15 mouse cellular contexts compared by ENCODE assay signal in the genomic region with DNA sequence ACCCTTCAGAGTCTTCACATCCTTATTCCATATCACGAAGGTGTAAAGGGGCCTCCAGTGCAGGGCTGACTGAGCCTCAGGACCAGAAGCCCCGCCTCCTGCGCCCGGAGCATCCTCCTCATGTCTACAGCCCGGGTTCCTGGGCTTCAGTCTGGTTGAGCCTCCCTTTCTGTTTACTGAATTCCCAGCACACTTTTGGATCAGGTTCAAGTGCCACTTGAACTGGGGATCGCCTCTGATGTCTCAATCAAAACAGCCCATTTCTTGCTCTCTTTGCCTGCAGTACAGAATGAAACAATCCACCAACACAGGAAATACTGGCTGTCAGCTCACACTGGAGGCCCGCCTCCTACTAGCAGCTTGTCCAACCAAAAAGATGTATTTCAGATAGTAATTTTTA. TPM values are rescaled to one million over a fixed set of nuclear protein-coding genes. Genes with fewer than 3 reads are reported as not detected.
DNase-seq lines count a peak whose midpoint lies in the region; ATAC-seq and TF ChIP-seq lines count a peak whose summit lies in the region.
"Had no signal": no experiment of that assay in that cellular context is flagged by ENCODE, and none has a peak within 500 bp of the region (broad histone marks: within the 10 kb centered on the region; RNA-seq: fewer than 3 reads in every experiment).

No protein-coding gene starts in this region.

- no peak overlapping the region for H3K4me3 ChIP-seq in hindbrain, embryonic 13.5 days
- no peak overlapping the region for H3K4me3 ChIP-seq in hindbrain, embryonic 10.5 days
- H3K4me3 ChIP-seq in midbrain, embryonic 14.5 days (replicated peaks; ENCODE audit: low read depth, low read length) = no peak overlapping the region
- no peak overlapping the region for H3K4me3 ChIP-seq in midbrain, embryonic 15.5 days
- no peak overlapping the region for H3K4me3 ChIP-seq in forebrain, postnatal 0 days (ENCODE audit: low read depth, low read length)
- H3K4me3 ChIP-seq: embryonic facial prominence, embryonic 10.5 days; heart, embryonic 10.5 days had no signal

- DNase-seq in hindbrain, embryonic 10.5 days (ENCODE audit: low spot score) = no peak
- peak; percentile 60 for DNase-seq in midbrain, embryonic 14.5 days
- DNase-seq in forebrain, postnatal 0 days = peak; percentile 54
- DNase-seq in lung, postnatal 25 days (ENCODE audit: low spot score) = peak; percentile 82
- DNase-seq in retina, embryonic 14.5 days (ENCODE audit: low spot score) = no peak
- DNase-seq in adrenal gland, postnatal 10 days = no peak
- DNase-seq: cerebellum, adult 11-12 months; gastrocnemius, postnatal 10 days; kidney, adult 18-20 months; liver had no signal

- ATAC-seq in hindbrain, embryonic 13.5 days (ENCODE audit: low FRiP score) = no peak
- no peak for ATAC-seq in midbrain, embryonic 14.5 days (ENCODE audit: low FRiP score, low TSS enrichment)
- ATAC-seq in midbrain, embryonic 15.5 days (replicated peaks) = no peak; the same call in 1 of the 2 replicates
- ATAC-seq in forebrain, postnatal 0 days = peak; percentile 54

- H3K4me2 ChIP-seq in hindbrain, embryonic 13.5 days = no peak overlapping the region
- no peak overlapping the region for H3K4me2 ChIP-seq in midbrain, embryonic 14.5 days (ENCODE audit: low read length)
- H3K4me2 ChIP-seq in midbrain, embryonic 15.5 days = no peak overlapping the region
- peak overlapping the region; percentile 11 for H3K4me2 ChIP-seq in forebrain, postnatal 0 days (ENCODE audit: low read depth)

- no peaks in the 10 kb centered on the region for H3K9me3 ChIP-seq in hindbrain, embryonic 13.5 days
- H3K9me3 ChIP-seq in hindbrain, embryonic 10.5 days = no peaks in the 10 kb centered on the region
- H3K9me3 ChIP-seq in midbrain, embryonic 14.5 days (ENCODE audit: control insufficient read depth, low read length) = no peaks in the 10 kb centered on the region
- H3K9me3 ChIP-seq in midbrain, embryonic 15.5 days = no peaks in the 10 kb centered on the region
- no peaks in the 10 kb centered on the region for H3K9me3 ChIP-seq in forebrain, postnatal 0 days (ENCODE audit: low read length)
- H3K9me3 ChIP-seq: embryonic facial prominence, embryonic 10.5 days; heart, embryonic 10.5 days had no signal

- H3K4me1 ChIP-seq in hindbrain, embryonic 13.5 days (replicated peaks) = peaks cover 36% of the 10 kb centered on the region
- H3K4me1 ChIP-seq in hindbrain, embryonic 10.5 days (replicated peaks) = peaks cover 45% of the 10 kb centered on the region
- peaks cover 11% of the 10 kb centered on the region for H3K4me1 ChIP-seq in midbrain, embryonic 14.5 days (ENCODE audit: control insufficient read depth, insufficient read depth, low read length)
- H3K4me1 ChIP-seq in midbrain, embryonic 15.5 days = peaks cover 13% of the 10 kb centered on the region
- H3K4me1 ChIP-seq in forebrain, postnatal 0 days (ENCODE audit: insufficient read depth) = no peaks in the 10 kb centered on the region

- H3K27ac ChIP-seq in hindbrain, embryonic 13.5 days = 0 out of 2 replicates have a peak overlapping the region, but pooled peaks have one; percentile 35
- no peak overlapping the region for H3K27ac ChIP-seq in hindbrain, embryonic 10.5 days
- 0 out of 2 replicates have a peak overlapping the region, but pooled peaks have one; percentile 13 for H3K27ac ChIP-seq in midbrain, embryonic 14.5 days (replicated peaks; ENCODE audit: low read depth, low read length)
- no peak overlapping the region for H3K27ac ChIP-seq in midbrain, embryonic 15.5 days
- H3K27ac ChIP-seq in forebrain, postnatal 0 days (ENCODE audit: low read depth, low read length) = peak overlapping the region; percentile 60
- H3K27ac ChIP-seq: embryonic facial prominence, embryonic 10.5 days; heart, embryonic 10.5 days had no signal

- 69% methylated on average over 7 of the region's 7 CpGs for WGBS in hindbrain, embryonic 13.5 days
- WGBS in hindbrain, embryonic 10.5 days = 78% methylated on average over 7 of the region's 7 CpGs
- WGBS in midbrain, embryonic 14.5 days = 63% methylated on average over 7 of the region's 7 CpGs
- WGBS in midbrain, embryonic 15.5 days = 56% methylated on average over 7 of the region's 7 CpGs
- WGBS in forebrain, postnatal 0 days = 47% methylated on average over 7 of the region's 7 CpGs

- no peaks in the 10 kb centered on the region for H3K27me3 ChIP-seq in hindbrain, embryonic 13.5 days
- H3K27me3 ChIP-seq in hindbrain, embryonic 10.5 days (ENCODE audit: insufficient read depth, poor library complexity, severe bottlenecking) = no peaks in the 10 kb centered on the region
- H3K27me3 ChIP-seq in midbrain, embryonic 14.5 days (ENCODE audit: control insufficient read depth, insufficient read depth, low read length) = no peaks in the 10 kb centered on the region
- no peaks in the 10 kb centered on the region for H3K27me3 ChIP-seq in midbrain, embryonic 15.5 days (replicated peaks)
- H3K27me3 ChIP-seq in forebrain, postnatal 0 days (ENCODE audit: insufficient read depth, low read length) = no peaks in the 10 kb centered on the region

- TF ChIP-seq CTCF in forebrain, postnatal 0 days (IDR thresholded peaks at IDR 0.05; ENCODE audit: low read depth) = no peak

- no peak overlapping the region for H3K9ac ChIP-seq in hindbrain, embryonic 13.5 days
- H3K9ac ChIP-seq in midbrain, embryonic 14.5 days (replicated peaks; ENCODE audit: low read length) = no peak overlapping the region
- no peak overlapping the region for H3K9ac ChIP-seq in midbrain, embryonic 15.5 days
- H3K9ac ChIP-seq in forebrain, postnatal 0 days = peak overlapping the region; percentile 37; the same call in 1 of the 2 replicates

- H3K36me3 ChIP-seq in hindbrain, embryonic 13.5 days = peaks cover 6% of the 10 kb centered on the region; the same call in 1 of the 2 replicates
- H3K36me3 ChIP-seq in hindbrain, embryonic 10.5 days = peaks cover 5% of the 10 kb centered on the region; the same call in 1 of the 2 replicates
- H3K36me3 ChIP-seq in midbrain, embryonic 14.5 days (ENCODE audit: control insufficient read depth, insufficient read depth, low read length) = no peaks in the 10 kb centered on the region
- H3K36me3 ChIP-seq in midbrain, embryonic 15.5 days (replicated peaks) = no peaks in the 10 kb centered on the region
- H3K36me3 ChIP-seq in forebrain, postnatal 0 days (ENCODE audit: insufficient read depth) = no peaks in the 10 kb centered on the region
- H3K36me3 ChIP-seq: embryonic facial prominence, embryonic 10.5 days; heart, embryonic 10.5 days had no signal

RNA-seq across cellular contexts. Expression of a gene that starts 32.7 kb away (rescaled TPM):
- polyA plus RNA-seq in hindbrain, embryonic 13.5 days (2015; fragmentation: Nextera tagmentation; extraction: Ambion mirVana) = 34.3 and 39.0 TPM in 2 replicates
- 17.5 and 30.7 TPM in 2 replicates for polyA plus RNA-seq in hindbrain, embryonic 10.5 days (2016; fragmentation: Nextera tagmentation; extraction: Ambion mirVana)
- polyA plus RNA-seq in midbrain, embryonic 14.5 days (2014; fragmentation: Nextera tagmentation; extraction: Ambion mirVana) = 33.2 and 34.5 TPM in 2 replicates
- polyA plus RNA-seq in midbrain, embryonic 15.5 days (2015; fragmentation: Nextera tagmentation; extraction: Ambion mirVana) = 34.7 and 35.1 TPM in 2 replicates
- total RNA-seq in forebrain, postnatal 0 days (2014; rRNA removed) = 43.3 and 53.2 TPM in 2 replicates
- 24.7 and 31.6 TPM in 2 replicates for polyA plus RNA-seq in forebrain, postnatal 0 days (2015; fragmentation: Nextera tagmentation; extraction: Ambion mirVana)
- total RNA-seq in adrenal gland, postnatal 10 days (2021) = 10 to 100 TPM; 18.1 to 22.3 TPM
- total RNA-seq: MEL had no signal

Comparison
In these comparisons a context has a peak if more than half of its experiments do, and no peak if none do; other contexts are left out.
1. H3K27ac ChIP-seq: peak in hindbrain, embryonic 13.5 days (single experiment), midbrain, embryonic 14.5 days (single experiment) and forebrain, postnatal 0 days (single experiment); none in hindbrain, embryonic 10.5 days (single experiment) and midbrain, embryonic 15.5 days (single experiment).
2. DNase-seq: peak in midbrain, embryonic 14.5 days (single experiment), forebrain, postnatal 0 days (single experiment) and lung, postnatal 25 days (single experiment); none in hindbrain, embryonic 10.5 days (single experiment), retina, embryonic 14.5 days (single experiment) and adrenal gland, postnatal 10 days (single experiment).